Mouse (Mus musculus): ENCODE results near the gene Usp2. TPM values are rescaled to one million over a fixed set of nuclear protein-coding genes. Genes with fewer than 3 reads are reported as not detected.

The Usp2 gene
- total RNA-seq (2014; fragmentation: Nextera tagmentation) (8.3 and 20.1 TPM in 2 replicates), total RNA-seq (2017) (8.6 and 12.3 TPM in 2 replicates), polyA plus RNA-seq (2012) (3.2 and 4.1 TPM in 2 replicates)

DNA sequence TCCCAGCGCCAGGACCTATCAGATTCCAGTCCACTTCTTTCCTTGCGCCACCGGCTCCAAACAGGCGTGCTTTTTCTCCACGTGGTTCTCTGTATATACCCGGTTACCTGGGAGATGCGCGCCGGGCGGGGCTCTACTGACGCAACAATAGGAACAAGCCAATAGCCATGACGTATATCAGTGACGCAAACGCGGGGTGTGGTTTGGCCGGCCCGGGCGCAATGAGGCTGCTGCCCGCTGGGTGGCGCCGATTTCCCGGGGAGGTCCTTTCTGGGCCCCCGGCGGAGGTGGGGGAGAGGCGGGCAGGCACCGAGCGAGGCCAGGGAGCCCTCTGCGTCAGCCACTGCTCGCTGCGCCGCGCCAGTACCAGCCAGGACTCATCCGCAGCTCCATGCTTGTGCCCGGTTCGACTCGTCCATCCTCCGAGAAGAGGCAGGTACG, at the start of gene Usp2:
Gene Usp2 (plus strand): TSS at position 237 of the 441 bp plus-strand sequence.
- Histone ChIP-seq H3K4me1 (ENCODE audit: insufficient read depth, low read depth, low read length) (peaks cover 36% of the 10 kb centered on the region), H3K4me3 (ENCODE audit: low read depth, low read length) (peak within 1 kb of the TSS; percentile 75), H3K36me3 (replicated peaks) (no peaks in the 10 kb centered on the region), H3K9me3 (replicated peaks) (no peaks in the 10 kb centered on the region), H3K27me3 (ENCODE audit: insufficient read depth, low read length) (peaks cover 16% of the 10 kb centered on the region)
- DNase-seq (ENCODE audit: low spot score) (peak; percentile 91), ATAC-seq (ENCODE audit: extremely low read depth, insufficient number of reproducible peaks, low FRiP score, poor library complexity, severe bottlenecking) (peak; percentile 97)
- TF ChIP-seq POLR2AphosphoS5 (IDR thresholded peaks at IDR 0.05; ENCODE audit: insufficient replicate concordance, low read depth, low read length) = no peak
- peak; percentile 64; the same call in 1 of the 2 replicates for TF ChIP-seq CTCF (IDR thresholded peaks at IDR 0.05; ENCODE audit: low read depth, low read length)

GRCm38 (mm10) chr9:44017846-44018245, 49.0 kb upstream of the Usp2 start:
- no peak for DNase-seq (ENCODE audit: low spot score)
- no peak for ATAC-seq (ENCODE audit: extremely low read depth, insufficient number of reproducible peaks, low FRiP score, poor library complexity, severe bottlenecking)

GRCm38 (mm10) chr9:44020001-44020400, 46.8 kb upstream of the Usp2 start:
- no peak for DNase-seq (ENCODE audit: low spot score)
- H3K36me3 ChIP-seq (replicated peaks) = no peaks in the 10 kb centered on the region

More at GRCm38 (mm10) chr9:44017846-44018245, 49.0 kb upstream of the Usp2 start:
- Histone ChIP-seq H3K4me1 (ENCODE audit: insufficient read depth, low read depth, low read length) (no peaks in the 10 kb centered on the region), H3K9me3 (replicated peaks) (no peaks in the 10 kb centered on the region), H3K27me3 (ENCODE audit: insufficient read depth, low read length) (no peaks in the 10 kb centered on the region), H3K4me3 (ENCODE audit: low read depth, low read length) (no peak overlapping the region), H3K36me3 (replicated peaks) (no peaks in the 10 kb centered on the region)
- TF ChIP-seq GATA2 (IDR thresholded peaks at IDR 0.05; ENCODE audit: borderline replicate concordance, low read depth, low read length) (no peak), TAL1 (conservative IDR thresholded peaks at IDR 0.05; ENCODE audit: low read depth, low read length) (no peak), POLR2AphosphoS5 (IDR thresholded peaks at IDR 0.05; ENCODE audit: insufficient replicate concordance, low read depth, low read length) (no peak), GATA1 (IDR thresholded peaks at IDR 0.05; ENCODE audit: borderline replicate concordance, low read length) (no peak), CTCF (IDR thresholded peaks at IDR 0.05; ENCODE audit: low read depth, low read length) (no peak)

DNA sequence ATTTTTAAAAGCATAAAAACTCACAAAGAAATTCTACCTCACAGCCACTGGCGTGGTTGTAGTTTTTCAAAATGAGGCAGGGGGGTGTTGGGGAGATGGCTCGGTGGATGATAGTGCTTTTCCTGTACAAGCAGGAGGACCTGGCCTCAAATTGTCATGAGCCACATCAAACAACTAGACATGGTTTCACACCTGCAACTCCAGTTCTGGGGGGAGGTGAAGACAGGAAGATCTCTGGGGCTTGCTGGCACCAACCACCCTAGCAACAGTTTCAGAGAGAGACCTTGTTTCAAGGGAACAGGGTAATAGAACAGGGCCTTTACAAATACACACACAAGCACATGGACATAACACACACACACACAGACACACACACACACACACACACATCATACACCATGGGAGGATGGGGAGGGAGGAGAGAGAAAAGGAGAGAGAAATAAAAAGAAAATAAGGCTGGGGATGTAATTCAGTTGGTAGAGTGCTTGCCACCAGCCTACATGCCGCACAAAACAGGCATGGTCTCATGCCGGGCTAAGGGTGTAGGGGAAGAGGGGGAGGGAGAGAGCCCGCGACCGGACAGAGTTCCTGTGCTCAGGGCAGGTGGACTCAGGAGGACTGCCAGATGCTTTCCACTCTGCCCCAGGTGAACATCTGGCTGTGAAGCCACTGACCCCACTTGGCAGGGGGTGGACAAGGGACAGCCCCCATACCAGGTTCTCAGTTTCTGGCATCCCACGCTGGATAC, 44.5 kb upstream of the Usp2 start:
- H3K4me1 ChIP-seq (ENCODE audit: insufficient read depth, low read depth, low read length) = no peaks in the 10 kb centered on the region
- H3K27me3 ChIP-seq (ENCODE audit: insufficient read depth, low read length) = no peaks in the 10 kb centered on the region
- DNase-seq (ENCODE audit: low spot score) = no peak
- no peaks in the 10 kb centered on the region for H3K9me3 ChIP-seq (replicated peaks)
- H3K4me3 ChIP-seq (ENCODE audit: low read depth, low read length) = no peak overlapping the region
- TF ChIP-seq TAL1 (conservative IDR thresholded peaks at IDR 0.05; ENCODE audit: low read depth, low read length) = no peak
- no peak for TF ChIP-seq GATA1 (IDR thresholded peaks at IDR 0.05; ENCODE audit: borderline replicate concordance, low read length)
- TF ChIP-seq POLR2AphosphoS5 (IDR thresholded peaks at IDR 0.05; ENCODE audit: insufficient replicate concordance, low read depth, low read length) = no peak
- TF ChIP-seq CTCF (IDR thresholded peaks at IDR 0.05; ENCODE audit: low read depth, low read length) = no peak
- TF ChIP-seq GATA2 (IDR thresholded peaks at IDR 0.05; ENCODE audit: borderline replicate concordance, low read depth, low read length) = no peak
- no peaks in the 10 kb centered on the region for H3K36me3 ChIP-seq (replicated peaks)
- no peak for ATAC-seq (ENCODE audit: extremely low read depth, insufficient number of reproducible peaks, low FRiP score, poor library complexity, severe bottlenecking)

More at GRCm38 (mm10) chr9:44020001-44020400, 46.8 kb upstream of the Usp2 start:
- Histone ChIP-seq H3K9me3 (replicated peaks) (no peaks in the 10 kb centered on the region), H3K4me1 (ENCODE audit: insufficient read depth, low read depth, low read length) (no peaks in the 10 kb centered on the region), H3K27me3 (ENCODE audit: insufficient read depth, low read length) (no peaks in the 10 kb centered on the region), H3K4me3 (ENCODE audit: low read depth, low read length) (no peak overlapping the region)
- ATAC-seq (ENCODE audit: extremely low read depth, insufficient number of reproducible peaks, low FRiP score, poor library complexity, severe bottlenecking) = no peak
- no peak for TF ChIP-seq CTCF (IDR thresholded peaks at IDR 0.05; ENCODE audit: low read depth, low read length)
- TF ChIP-seq TAL1 (conservative IDR thresholded peaks at IDR 0.05; ENCODE audit: low read depth, low read length) = no peak
- no peak for TF ChIP-seq GATA1 (IDR thresholded peaks at IDR 0.05; ENCODE audit: borderline replicate concordance, low read length)
- TF ChIP-seq POLR2AphosphoS5 (IDR thresholded peaks at IDR 0.05; ENCODE audit: insufficient replicate concordance, low read depth, low read length) = no peak
- no peak for TF ChIP-seq GATA2 (IDR thresholded peaks at IDR 0.05; ENCODE audit: borderline replicate concordance, low read depth, low read length)

DNA sequence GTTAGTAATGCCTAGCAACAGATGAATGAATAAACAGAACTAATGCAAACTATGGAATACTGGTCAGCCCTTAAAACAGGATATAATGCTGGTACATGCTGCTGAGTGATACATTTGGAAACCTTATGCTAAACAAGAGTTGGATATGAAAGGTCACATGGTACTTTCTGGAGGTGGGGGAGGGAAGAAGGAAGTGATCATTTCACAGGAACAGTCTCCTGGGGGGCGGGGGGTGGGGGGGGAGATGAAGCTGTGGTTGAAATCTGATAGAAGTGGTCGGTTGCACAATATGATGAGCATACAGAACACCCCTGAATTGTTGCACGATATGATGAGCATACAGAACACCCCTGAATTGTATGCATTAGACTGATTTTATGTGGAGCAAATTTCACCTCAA, 42.7 kb upstream of the Usp2 start:
- TF ChIP-seq CTCF (IDR thresholded peaks at IDR 0.05; ENCODE audit: low read depth, low read length) (no peak), GATA2 (IDR thresholded peaks at IDR 0.05; ENCODE audit: borderline replicate concordance, low read depth, low read length) (no peak), POLR2AphosphoS5 (IDR thresholded peaks at IDR 0.05; ENCODE audit: insufficient replicate concordance, low read depth, low read length) (no peak), TAL1 (conservative IDR thresholded peaks at IDR 0.05; ENCODE audit: low read depth, low read length) (no peak), GATA1 (IDR thresholded peaks at IDR 0.05; ENCODE audit: borderline replicate concordance, low read length) (no peak)
- Histone ChIP-seq H3K4me3 (ENCODE audit: low read depth, low read length) (no peak overlapping the region), H3K9me3 (replicated peaks) (no peaks in the 10 kb centered on the region), H3K36me3 (replicated peaks) (no peaks in the 10 kb centered on the region), H3K27me3 (ENCODE audit: insufficient read depth, low read length) (no peaks in the 10 kb centered on the region), H3K4me1 (ENCODE audit: insufficient read depth, low read depth, low read length) (no peaks in the 10 kb centered on the region)
- ATAC-seq (ENCODE audit: extremely low read depth, insufficient number of reproducible peaks, low FRiP score, poor library complexity, severe bottlenecking) (no peak), DNase-seq (ENCODE audit: low spot score) (no peak)

DNA sequence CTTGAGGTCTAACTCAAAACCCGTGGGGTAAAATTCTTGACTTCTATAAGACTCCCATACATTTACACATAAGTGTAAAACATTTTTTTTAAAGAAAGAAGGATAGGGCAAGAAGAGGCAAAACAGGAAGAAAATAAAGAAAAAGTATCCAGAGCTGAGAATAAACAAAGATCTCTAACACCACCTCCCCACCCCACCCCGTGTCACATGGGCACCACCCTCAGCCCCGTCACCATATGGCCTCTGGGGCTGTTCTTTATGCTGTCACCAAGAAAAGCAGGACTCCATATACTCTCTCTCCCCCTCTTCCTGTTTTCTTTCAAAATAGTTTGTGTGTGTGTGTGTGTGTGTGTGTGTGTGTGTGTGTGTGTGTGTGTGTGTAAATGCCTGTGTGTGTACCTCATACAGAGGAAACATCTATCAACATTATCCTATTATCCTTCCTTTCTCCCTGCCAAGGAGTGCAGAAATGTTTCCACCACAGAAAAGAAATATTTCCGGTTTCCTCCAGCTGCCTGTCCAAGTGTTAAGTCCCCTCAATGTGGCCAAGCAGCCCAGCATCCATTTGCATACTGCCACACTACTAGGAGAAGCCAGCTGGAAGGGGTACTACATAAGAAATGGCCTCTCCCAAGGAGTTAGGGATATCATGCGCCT, 37.1 kb upstream of the Usp2 start:
- Histone ChIP-seq H3K27me3 (ENCODE audit: insufficient read depth, low read length) (no peaks in the 10 kb centered on the region), H3K4me1 (ENCODE audit: insufficient read depth, low read depth, low read length) (no peaks in the 10 kb centered on the region), H3K36me3 (replicated peaks) (no peaks in the 10 kb centered on the region), H3K4me3 (ENCODE audit: low read depth, low read length) (no peak overlapping the region), H3K9me3 (replicated peaks) (no peaks in the 10 kb centered on the region)
- TF ChIP-seq TAL1 (conservative IDR thresholded peaks at IDR 0.05; ENCODE audit: low read depth, low read length) (no peak), GATA1 (IDR thresholded peaks at IDR 0.05; ENCODE audit: borderline replicate concordance, low read length) (no peak), POLR2AphosphoS5 (IDR thresholded peaks at IDR 0.05; ENCODE audit: insufficient replicate concordance, low read depth, low read length) (no peak), CTCF (IDR thresholded peaks at IDR 0.05; ENCODE audit: low read depth, low read length) (no peak), GATA2 (IDR thresholded peaks at IDR 0.05; ENCODE audit: borderline replicate concordance, low read depth, low read length) (no peak)
- no peak for DNase-seq (ENCODE audit: low spot score)
- no peak for ATAC-seq (ENCODE audit: extremely low read depth, insufficient number of reproducible peaks, low FRiP score, poor library complexity, severe bottlenecking)
